8 mouse cellular contexts compared by ENCODE assay signal in genomic region chr9:121445364-121445763, GRCm38 (mm10). TPM values are rescaled to one million over a fixed set of nuclear protein-coding genes. Genes with fewer than 3 reads are reported as not detected.
DNase-seq lines count a peak whose midpoint lies in the region; ATAC-seq and TF ChIP-seq lines count a peak whose summit lies in the region.

No protein-coding gene starts in this region.

- no peaks in the 10 kb centered on the region for H3K9me3 ChIP-seq in heart, postnatal 0 days (replicated peaks; ENCODE audit: control insufficient read depth, low read length)
- H3K9me3 ChIP-seq in heart, embryonic 10.5 days: no peaks in the 10 kb centered on the region

- no peak overlapping the region for H3K27ac ChIP-seq in heart, postnatal 0 days (ENCODE audit: low read depth)
- no peak overlapping the region for H3K27ac ChIP-seq in heart, embryonic 10.5 days

- no peaks in the 10 kb centered on the region for H3K4me1 ChIP-seq in heart, postnatal 0 days (ENCODE audit: control insufficient read depth, insufficient read depth)
- peaks cover 8% of the 10 kb centered on the region; the same call in 1 of the 2 replicates for H3K4me1 ChIP-seq in heart, embryonic 10.5 days

- no peak overlapping the region for H3K4me3 ChIP-seq in heart, postnatal 0 days (ENCODE audit: low read depth, low read length)
- no peak overlapping the region for H3K4me3 ChIP-seq in heart, embryonic 10.5 days

- WGBS in heart, postnatal 0 days: 75% methylated on average over 2 of the region's 2 CpGs
- 58% methylated on average over 2 of the region's 2 CpGs for WGBS in heart, embryonic 10.5 days

- no peak overlapping the region for H3K4me2 ChIP-seq in heart, postnatal 0 days (ENCODE audit: low read depth, low read length)

- no peak for DNase-seq in heart, postnatal 0 days (ENCODE audit: low spot score)
- no peak for DNase-seq in heart, embryonic 10.5 days (ENCODE audit: low spot score)
- DNase-seq in B cell, adult 2 months: peak; percentile 13 to 26
- peak; percentile 19 for DNase-seq in adipocyte (ENCODE audit: low spot score)
- peak; percentile 5 for DNase-seq in forelimb bud, embryonic 11.5 days (ENCODE audit: low read depth, low spot score)
- peak; percentile 50 to 54 for DNase-seq in lung, postnatal 4 days
- DNase-seq in ovary, postnatal 10 days (ENCODE audit: low spot score): no peak
- DNase-seq in gastrocnemius, postnatal 14 days: no peak

- no peak for TF ChIP-seq EP300 in heart, postnatal 0 days (IDR thresholded peaks at IDR 0.05; ENCODE audit: low read depth)

- ATAC-seq in heart, postnatal 0 days (ENCODE audit: insufficient read depth, low read depth): 0 out of 2 replicates have a peak, but pooled peaks have one; percentile 21

- no peak overlapping the region for H3K9ac ChIP-seq in heart, postnatal 0 days (replicated peaks; ENCODE audit: low read depth, low read length)

- peak; percentile 46 for TF ChIP-seq CTCF in heart, postnatal 0 days (IDR thresholded peaks at IDR 0.05; ENCODE audit: low read depth)

- peaks cover 87% of the 10 kb centered on the region for H3K36me3 ChIP-seq in heart, postnatal 0 days (replicated peaks; ENCODE audit: control insufficient read depth, insufficient read depth, low read length)
- peaks cover 59% of the 10 kb centered on the region for H3K36me3 ChIP-seq in heart, embryonic 10.5 days

- H3K27me3 ChIP-seq in heart, postnatal 0 days (ENCODE audit: control insufficient read depth, insufficient read depth, low read length): no peaks in the 10 kb centered on the region
- H3K27me3 ChIP-seq in heart, embryonic 10.5 days (ENCODE audit: insufficient read depth, poor library complexity, severe bottlenecking): no peaks in the 10 kb centered on the region

- intact Hi-C loops in gastrocnemius, postnatal 14 days (cut with DNase I; ENCODE audit: low total_unique reads): loop anchor here (5.0 kb wide), 1 partner anchor 53 kb away; no protein-coding TSS in a partner anchor

RNA-seq across cellular contexts. Expression of gene Cck, which starts 50.1 kb away (rescaled TPM):
- 1.4 TPM in 1 of 2 replicates, not detected in the other for total RNA-seq in heart, postnatal 0 days (2014; rRNA removed; ENCODE audit: low replicate concordance)
- polyA plus RNA-seq in heart, postnatal 0 days (2015; fragmentation: Nextera tagmentation; extraction: Ambion mirVana): 0.29 and 0.95 TPM in 2 replicates
- polyA plus RNA-seq in heart, embryonic 10.5 days (2016; fragmentation: Nextera tagmentation; extraction: Ambion mirVana): 11.2 and 12.5 TPM in 2 replicates
- 1 to 10 TPM in 1 of 2 experiments, under 1 TPM in 1; 0.93 to 3.1 TPM for total RNA-seq in gastrocnemius, postnatal 14 days (2021)

Comparison
In these comparisons a context has a peak if more than half of its experiments do, and no peak if none do; other contexts are left out.
1. DNase-seq: peak in B cell, adult 2 months (2 of 2), adipocyte (single experiment), forelimb bud, embryonic 11.5 days (single experiment) and lung, postnatal 4 days (2 of 2); none in heart, postnatal 0 days (single experiment), heart, embryonic 10.5 days (single experiment), ovary, postnatal 10 days (single experiment) and gastrocnemius, postnatal 14 days (single experiment).